Mouse (Mus musculus) cerebellum, adult 2 months (tissue): ENCODE data around the gene Cilp2.

Experiments used
- CTCF ChIP-seq: fragments of 200-500 bp; IDR thresholded peaks from 2 replicates; pipeline ENCODE4 v1.5.1; 2011; ENCODE audit warnings: low read depth, mild to moderate bottlenecking, control low read depth, low read length, moderate library complexity, borderline replicate concordance; ENCODE audit not compliant: insufficient read depth
- POLR2A ChIP-seq: fragments of 200-500 bp; IDR thresholded peaks from 2 replicates; pipeline ENCODE4 v1.6.1; 2011; ENCODE audit warnings: low read length, control low read depth, borderline replicate concordance; ENCODE audit not compliant: insufficient read depth

DNA sequence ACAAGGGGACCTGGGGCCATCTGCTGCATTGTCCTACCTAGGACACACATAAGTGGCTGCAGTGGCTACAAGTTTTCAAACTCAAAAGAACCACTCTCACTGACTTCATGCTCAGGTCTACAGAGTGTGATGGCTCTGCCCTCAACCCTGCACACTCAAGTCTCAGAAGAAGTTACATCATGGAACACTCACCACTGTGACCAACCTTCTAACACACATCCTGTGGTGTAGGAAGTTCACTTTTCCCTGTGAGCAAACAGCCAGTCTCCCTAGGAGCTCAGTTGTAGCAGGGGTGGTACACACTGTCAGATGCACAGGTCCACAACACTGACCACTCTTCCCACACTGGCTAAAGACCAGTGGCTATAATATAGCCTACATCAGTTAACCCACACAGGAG, 31.0 kb upstream of the Cilp2 start:
- TF ChIP-seq CTCF = no peak
- TF ChIP-seq POLR2A = no peak
